Mouse (Mus musculus): ENCODE measurements around the gene 1700023F06Rik. TPM values are rescaled to one million over a fixed set of nuclear protein-coding genes. Genes with fewer than 3 reads are reported as not detected.

Gene 1700023F06Rik
- polyA plus RNA-seq, 1 experiment, result 0.43 TPM

DNA sequence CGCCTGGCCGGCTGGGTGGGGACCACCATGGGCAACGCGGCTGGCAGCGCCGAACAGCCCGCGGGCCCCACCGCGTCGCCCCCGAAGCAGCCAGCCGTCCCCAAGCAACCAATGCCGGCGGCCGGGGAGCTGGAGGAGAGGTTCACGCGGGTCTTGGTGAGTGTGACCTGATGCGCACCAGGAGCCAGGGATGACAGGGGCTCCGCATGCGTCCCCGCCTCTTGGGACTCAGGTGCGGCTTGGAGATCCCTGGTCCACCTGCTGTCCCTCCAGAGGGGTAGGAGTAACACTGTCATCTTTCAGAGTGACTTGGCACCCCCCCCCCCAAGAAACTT is 37.1 kb downstream of the 1700023F06Rik start:
- WGBS, result 6% methylated on average over 23 of the region's 23 CpGs
- no peak for DNase-seq (ENCODE audit: low read depth, low spot score)

DNA sequence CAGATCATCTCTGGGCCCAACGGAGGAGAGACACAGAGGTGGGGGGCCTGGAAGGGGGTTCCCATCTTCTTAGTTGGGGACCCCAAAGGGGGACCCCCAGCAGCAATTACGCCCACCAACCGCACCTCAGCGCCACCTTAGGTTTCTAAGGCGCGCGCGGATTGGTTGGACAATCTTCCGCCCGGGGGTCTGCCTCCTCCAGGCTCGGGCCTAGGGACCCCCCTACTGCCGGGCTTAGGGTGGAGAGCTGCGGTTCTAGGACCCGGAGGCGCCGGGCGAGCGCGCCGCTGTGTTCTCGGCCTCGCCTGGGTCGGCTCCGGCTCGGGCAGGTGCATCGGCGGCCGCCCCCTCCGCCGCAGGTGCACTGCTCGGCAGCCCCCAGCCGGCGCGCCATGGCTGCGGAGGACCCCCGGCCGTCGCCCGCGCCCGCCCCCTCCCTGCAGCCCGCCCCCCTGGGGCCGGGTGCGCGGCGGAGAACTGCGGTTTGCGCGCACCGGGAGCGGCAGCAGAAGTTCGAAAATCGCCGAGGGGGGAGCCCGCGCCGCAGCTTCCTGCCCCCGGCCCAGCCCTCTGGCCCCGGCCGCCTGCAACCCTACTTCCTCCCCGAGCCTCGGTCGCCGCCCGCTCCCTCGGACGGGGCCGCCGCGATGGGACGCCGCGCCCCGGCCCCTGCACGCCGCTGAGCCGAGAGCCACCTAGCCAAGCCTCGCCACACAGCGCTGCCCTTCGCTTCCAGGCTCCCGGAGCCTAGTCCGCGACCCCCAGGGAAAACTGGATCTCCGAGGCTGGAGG is 37.7 kb downstream of the 1700023F06Rik start, which contains the start of gene Fmnl1:
Fmnl1 (plus strand) TSS at position 614 of the 792 bp plus-strand sequence.
- 3% methylated on average over 73 of the region's 84 CpGs for WGBS
- no peak for DNase-seq (ENCODE audit: low read depth, low spot score)

DNA sequence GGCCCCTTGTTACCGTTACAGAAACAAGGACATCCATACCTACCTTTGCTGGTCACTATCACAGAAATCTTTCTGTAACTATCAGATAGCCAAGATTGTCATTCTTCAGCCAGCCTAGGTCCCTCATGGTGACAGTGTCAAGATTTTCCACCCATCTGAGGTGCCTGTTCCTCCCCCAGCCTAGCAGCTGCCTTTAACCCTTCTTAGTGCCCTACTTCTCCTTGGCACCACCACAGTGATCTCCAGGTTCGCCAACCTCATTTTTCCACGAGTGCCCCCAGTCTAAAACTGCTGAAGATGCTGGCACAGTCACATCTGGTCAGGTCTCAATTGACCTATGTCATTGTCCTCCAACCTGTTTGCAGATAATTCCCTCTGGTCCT is 38.3 kb downstream of the 1700023F06Rik start:
- no peak for DNase-seq (ENCODE audit: low read depth, low spot score)
- 40% methylated on average over 3 of the region's 3 CpGs for WGBS

DNA sequence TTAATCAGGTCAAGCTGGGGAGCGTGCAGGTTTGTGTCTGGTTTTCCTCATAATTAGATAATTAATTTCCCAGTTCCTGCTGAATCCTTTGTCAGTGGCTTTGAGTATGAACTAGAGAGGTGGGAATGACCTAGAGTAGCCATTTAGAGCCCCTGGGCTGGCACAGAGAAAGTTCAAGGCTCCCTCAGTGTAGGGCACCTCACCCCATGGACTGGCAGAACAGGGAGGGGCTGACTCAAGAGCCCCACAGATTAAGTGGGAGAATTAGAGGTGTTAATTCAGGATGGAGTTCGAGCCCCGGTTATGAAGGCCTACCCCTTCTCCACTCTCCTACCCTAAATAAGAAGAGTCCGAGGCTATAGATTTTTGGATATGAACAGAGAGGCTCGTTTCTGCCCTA is 38.7 kb downstream of the 1700023F06Rik start:
- no peak for DNase-seq (ENCODE audit: low read depth, low spot score)
- 94% methylated on average over 5 of the region's 5 CpGs for WGBS

DNA sequence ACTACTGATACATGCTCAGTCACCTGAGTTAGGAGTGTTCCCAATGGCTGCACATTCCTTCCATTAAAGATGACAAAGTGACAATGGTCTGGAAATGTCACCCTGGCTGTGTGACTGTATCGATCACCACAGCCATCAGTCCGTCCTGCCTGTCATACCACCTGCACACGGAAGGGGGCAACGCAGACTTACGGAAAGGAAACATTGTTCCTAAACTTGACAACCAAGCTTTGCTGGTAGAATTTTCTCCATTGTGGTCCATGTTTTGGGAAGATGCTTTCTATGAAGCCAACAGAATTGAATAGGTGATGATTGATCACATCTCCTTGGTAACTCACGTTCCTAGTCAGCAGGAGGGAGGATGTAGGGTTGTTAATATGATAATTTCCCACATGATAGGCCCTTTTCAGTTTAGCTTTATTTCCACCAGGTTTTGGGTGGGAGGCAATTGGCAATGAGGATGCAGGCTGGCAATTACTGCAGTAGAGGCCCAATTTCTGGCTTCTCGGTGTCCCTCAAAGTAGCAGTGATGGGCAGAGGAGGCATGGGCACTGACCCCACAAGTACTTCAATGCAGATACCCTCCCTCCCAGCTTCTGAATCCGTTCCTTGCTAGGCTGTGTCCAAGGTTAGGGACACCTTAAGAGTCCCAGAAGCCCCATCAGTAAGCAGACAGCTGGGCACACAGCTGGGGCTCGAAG is 39.5 kb downstream of the 1700023F06Rik start:
- DNase-seq (ENCODE audit: low read depth, low spot score), result peak; percentile 42
- WGBS, result 25% methylated on average over 9 of the region's 9 CpGs

DNA sequence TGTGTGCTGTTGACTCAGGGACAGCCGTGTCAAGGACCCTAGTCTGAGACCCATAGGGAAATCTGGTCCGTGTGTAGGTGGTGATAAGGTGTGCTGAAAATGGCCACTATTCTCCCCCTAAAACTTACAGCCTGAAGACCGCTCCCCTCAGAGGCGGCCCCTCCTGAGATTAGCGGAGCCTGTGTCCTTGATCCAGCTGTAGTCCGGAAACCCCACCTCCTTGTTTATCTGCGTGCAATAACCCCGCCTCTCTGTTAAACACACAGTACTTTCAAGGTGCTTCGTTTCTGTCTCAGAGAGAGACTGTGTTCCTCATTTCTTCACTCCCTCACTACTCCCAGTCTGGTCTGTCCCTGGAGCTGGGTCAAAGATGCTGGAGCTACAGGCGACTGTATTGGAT is 44.0 kb downstream of the 1700023F06Rik start:
- WGBS, result 14% methylated on average over 10 of the region's 10 CpGs
- no peak for DNase-seq (ENCODE audit: low read depth, low spot score)

DNA sequence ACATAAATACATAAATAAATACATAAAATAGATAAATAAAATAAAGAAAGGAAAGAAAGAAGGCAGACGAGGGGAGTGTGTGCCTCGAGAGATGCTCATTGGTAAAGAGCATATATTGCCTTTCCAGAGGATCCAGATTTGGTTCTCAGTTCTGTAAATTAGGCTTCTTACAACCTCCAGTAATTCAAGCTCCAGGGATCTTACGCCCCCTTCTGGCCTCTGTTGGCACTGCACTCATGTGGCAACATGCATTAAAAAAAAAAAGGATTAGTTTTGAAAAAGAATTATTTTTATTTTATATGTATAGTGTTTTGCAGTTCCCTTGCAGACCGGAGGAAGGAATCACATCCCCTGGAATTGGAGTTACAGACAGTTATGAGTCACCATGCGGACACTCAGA is 46.2 kb downstream of the 1700023F06Rik start:
- 93% methylated on average over 5 of the region's 5 CpGs for WGBS
- DNase-seq (ENCODE audit: low read depth, low spot score), result no peak

DNA sequence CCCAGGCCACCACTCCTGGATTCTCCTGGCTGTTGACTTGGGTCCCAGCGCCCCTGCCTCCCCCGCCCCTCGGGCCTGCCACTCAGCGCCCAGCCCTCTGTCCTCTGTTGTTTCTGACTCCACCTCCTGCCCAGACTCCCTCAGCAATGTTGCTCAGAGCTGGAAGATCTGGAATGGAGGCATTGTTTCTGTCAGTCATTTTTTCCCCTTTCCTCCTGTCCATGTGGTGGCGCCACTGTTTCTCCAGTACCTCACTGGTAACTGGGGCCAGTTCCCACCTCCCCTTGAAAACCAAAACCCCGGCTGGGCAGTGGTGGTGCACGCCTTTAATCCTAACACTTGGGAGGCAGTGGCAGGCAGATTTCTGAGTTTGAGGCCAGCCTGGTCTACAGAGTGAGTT is 46.9 kb downstream of the 1700023F06Rik start:
- WGBS, result 75% methylated on average over 7 of the region's 7 CpGs
- no peak for DNase-seq (ENCODE audit: low read depth, low spot score)

DNA sequence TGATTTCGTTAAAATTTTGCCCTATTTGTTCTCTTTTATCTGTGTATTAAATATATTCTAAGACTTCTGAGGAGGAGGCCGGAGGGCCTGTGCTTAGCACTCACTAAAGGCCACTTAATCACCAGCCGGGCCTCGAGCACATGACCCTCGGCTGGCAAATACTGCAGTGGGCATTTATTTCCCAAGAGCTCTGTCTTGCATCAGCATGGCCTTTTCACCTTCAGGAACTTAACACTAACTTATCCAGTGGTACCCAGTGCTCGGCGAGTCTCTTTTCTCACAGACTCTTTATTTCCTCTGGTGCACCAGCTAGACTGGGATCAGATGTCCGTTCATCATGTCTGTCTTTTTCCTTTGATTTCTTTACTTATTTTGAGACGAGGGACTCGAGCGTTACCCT is 47.6 kb downstream of the 1700023F06Rik start:
- WGBS, result 91% methylated on average over 11 of the region's 11 CpGs
- no peak for DNase-seq (ENCODE audit: low read depth, low spot score)

DNA sequence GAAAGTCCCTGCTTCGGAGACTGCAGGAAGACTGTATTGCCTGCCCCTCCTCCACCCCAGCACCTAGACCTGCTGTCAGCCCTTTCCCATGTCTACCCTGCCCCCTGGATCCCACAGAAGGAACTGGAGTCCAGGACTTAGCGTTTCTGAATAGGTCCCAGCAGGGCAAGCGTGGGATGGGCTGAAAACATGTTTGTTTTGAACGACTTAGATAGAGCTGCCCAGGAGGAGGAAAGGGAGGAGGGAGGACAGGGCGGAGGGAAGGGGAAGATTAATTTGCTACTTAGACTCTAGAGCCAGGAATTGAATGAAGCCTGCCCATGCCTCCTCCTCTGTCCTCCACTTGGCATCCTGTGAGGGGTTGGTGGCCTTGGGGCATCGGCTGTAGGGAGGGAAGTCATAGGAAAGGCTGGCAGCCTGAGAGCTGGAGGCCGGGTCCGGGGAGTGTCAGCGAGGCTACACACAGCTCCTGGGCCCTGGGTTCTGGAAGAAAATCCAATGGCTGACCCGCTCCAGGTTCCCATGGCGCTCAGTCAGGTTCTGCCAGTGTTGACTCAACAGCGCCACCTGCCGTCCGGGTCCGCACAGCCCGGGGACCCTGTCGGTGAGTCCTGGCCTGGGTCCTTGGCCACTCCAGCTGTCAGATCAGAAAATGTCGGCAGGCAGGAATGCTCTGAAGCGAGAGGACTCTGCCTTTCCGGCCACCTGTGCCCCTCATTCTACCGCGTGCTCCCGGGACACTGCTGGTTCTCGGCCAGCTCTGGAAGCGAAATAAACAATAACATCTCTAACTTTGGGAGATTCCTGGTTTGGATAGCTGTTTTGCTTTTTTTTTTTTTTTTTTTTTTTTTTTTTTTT is 49.5 kb downstream of the 1700023F06Rik start:
- DNase-seq (ENCODE audit: low read depth, low spot score), result peak; percentile 88
- WGBS, result 2% methylated on average over 25 of the region's 25 CpGs

DNA sequence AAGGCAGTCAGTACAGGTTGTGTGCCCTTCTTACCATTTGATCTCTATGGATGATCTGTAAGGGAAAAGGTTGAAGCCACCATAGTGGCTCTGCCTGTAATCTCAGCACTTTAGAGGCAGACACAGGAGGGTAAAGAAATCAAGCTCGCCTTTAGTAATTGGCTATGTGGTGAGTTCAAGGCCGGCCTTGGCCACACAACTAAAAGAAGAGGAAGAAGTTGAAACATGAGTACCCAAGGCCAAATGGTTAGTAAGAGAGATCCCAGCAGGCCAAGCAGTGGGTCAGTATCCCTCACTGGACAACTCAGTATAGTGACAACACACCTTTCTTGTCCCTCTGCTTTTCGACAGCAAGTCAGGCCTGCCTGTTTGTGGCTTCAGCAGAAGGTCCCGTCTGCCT is 58.6 kb downstream of the 1700023F06Rik start:
- no peak for DNase-seq (ENCODE audit: low read depth, low spot score)

More for the DNA sequence above, 58.6 kb downstream of the 1700023F06Rik start:
- WGBS, result 95% methylated on average over 4 of the region's 4 CpGs

Other genes with a start within 250 kb of the 1700023F06Rik start
- gene Nmt1, start 180.4 kb downstream of the 1700023F06Rik start, polyA plus RNA-seq (2012; rRNA removed), result 50.0 and 70.7 TPM in 2 replicates
- gene Dcakd, start 180.2 kb downstream of the 1700023F06Rik start, polyA plus RNA-seq (2012; rRNA removed), result 36.2 and 36.9 TPM in 2 replicates
- 2.8 and 3.6 TPM in 2 replicates for gene Plcd3, start 106.9 kb downstream of the 1700023F06Rik start, polyA plus RNA-seq (2012; rRNA removed)
- 71.3 and 168 TPM in 2 replicates for gene Acbd4, start 106.9 kb downstream of the 1700023F06Rik start, polyA plus RNA-seq (2012; rRNA removed)
- gene Hexim1, start 92.3 kb downstream of the 1700023F06Rik start, polyA plus RNA-seq (2012; rRNA removed), result 11.5 and 14.1 TPM in 2 replicates
- gene Hexim2, start 76.1 kb downstream of the 1700023F06Rik start, polyA plus RNA-seq (2012; rRNA removed), result 2.4 and 3.3 TPM in 2 replicates
- gene Fmnl1, start 37.5 kb downstream of the 1700023F06Rik start, polyA plus RNA-seq (2012; rRNA removed), result 8.4 and 12.1 TPM in 2 replicates
- not detected in 2 replicates for gene Spata32, start 9.9 kb upstream of the 1700023F06Rik start, polyA plus RNA-seq (2012; rRNA removed)
- gene Map3k14, start 58.9 kb upstream of the 1700023F06Rik start, polyA plus RNA-seq (2012; rRNA removed), result 9.8 and 11.3 TPM in 2 replicates
- 61.0 and 89.2 TPM in 2 replicates for gene Arhgap27, start 155.1 kb upstream of the 1700023F06Rik start, polyA plus RNA-seq (2012; rRNA removed)
- gene Plekhm1, start 204.1 kb upstream of the 1700023F06Rik start, polyA plus RNA-seq (2012; rRNA removed), result 17.4 and 18.2 TPM in 2 replicates